Mouse (Mus musculus): ENCODE results near the gene Mcm2.

The Mcm2 gene

GRCm38 (mm10) chr6:88898534-88899048, at the start of gene Mcm2:
Gene Mcm2, minus strand, starts transcription at chr6:88898780.
- peak; percentile 95 to 96 for DNase-seq (ENCODE audit: low spot score in 2 of 2)

GRCm38 (mm10) chr6:88947771-88948170, 49.2 kb upstream of the Mcm2 start:
- no peak for DNase-seq (ENCODE audit: low spot score in 2 of 2)

- DNase-seq (ENCODE audit: low spot score in 2 of 2): no peak
Observed at GRCm38 (mm10) chr6:88946442-88946841, 47.9 kb upstream of the Mcm2 start.

GRCm38 (mm10) chr6:88943666-88944065, 45.1 kb upstream of the Mcm2 start:
- no peak for DNase-seq (ENCODE audit: low spot score in 2 of 2)

GRCm38 (mm10) chr6:88942595-88942994, 44.0 kb upstream of the Mcm2 start:
- DNase-seq (ENCODE audit: low spot score in 2 of 2): no peak

GRCm38 (mm10) chr6:88941628-88942027, 43.0 kb upstream of the Mcm2 start:
- DNase-seq (ENCODE audit: low spot score in 2 of 2): no peak

GRCm38 (mm10) chr6:88940090-88940916, 41.7 kb upstream of the Mcm2 start:
- peak; percentile 15 to 24 for DNase-seq (ENCODE audit: low spot score in 2 of 2)

GRCm38 (mm10) chr6:88939281-88940089, 40.9 kb upstream of the Mcm2 start:
- DNase-seq (ENCODE audit: low spot score in 2 of 2): no peak

- no peak for DNase-seq (ENCODE audit: low spot score in 2 of 2)
Observed at GRCm38 (mm10) chr6:88938664-88939055, 40.1 kb upstream of the Mcm2 start.

GRCm38 (mm10) chr6:88937971-88938663, 39.5 kb upstream of the Mcm2 start:
- DNase-seq (ENCODE audit: low spot score in 2 of 2): no peak

GRCm38 (mm10) chr6:88937214-88937549, 38.6 kb upstream of the Mcm2 start:
- DNase-seq (ENCODE audit: low spot score in 2 of 2): no peak

GRCm38 (mm10) chr6:88936342-88937213, 38.0 kb upstream of the Mcm2 start:
- no peak for DNase-seq (ENCODE audit: low spot score in 2 of 2)

- DNase-seq (ENCODE audit: low spot score in 2 of 2): no peak
Observed at GRCm38 (mm10) chr6:88935735-88936276, 37.2 kb upstream of the Mcm2 start.

GRCm38 (mm10) chr6:88934816-88935215, 36.2 kb upstream of the Mcm2 start:
- no peak for DNase-seq (ENCODE audit: low spot score in 2 of 2)

- DNase-seq (ENCODE audit: low spot score in 2 of 2): no peak
Observed at GRCm38 (mm10) chr6:88934132-88934531, 35.6 kb upstream of the Mcm2 start.

GRCm38 (mm10) chr6:88931449-88931848, 32.9 kb upstream of the Mcm2 start:
- no peak for DNase-seq (ENCODE audit: low spot score in 2 of 2)

GRCm38 (mm10) chr6:88930049-88930448, 31.5 kb upstream of the Mcm2 start:
- no peak for DNase-seq (ENCODE audit: low spot score in 2 of 2)

- no peak for DNase-seq (ENCODE audit: low spot score in 2 of 2)
Observed at GRCm38 (mm10) chr6:88929451-88929850, 30.9 kb upstream of the Mcm2 start.

- DNase-seq (ENCODE audit: low spot score in 2 of 2): no peak
Observed at GRCm38 (mm10) chr6:88928576-88928975, 30.0 kb upstream of the Mcm2 start.

- DNase-seq (ENCODE audit: low spot score in 2 of 2): no peak
Observed at GRCm38 (mm10) chr6:88928026-88928425, 29.4 kb upstream of the Mcm2 start.

- peak; percentile 35 to 48 for DNase-seq (ENCODE audit: low spot score in 2 of 2)
Observed at GRCm38 (mm10) chr6:88927595-88927994, 29.0 kb upstream of the Mcm2 start.
